Mouse (Mus musculus): ENCODE measurements around the gene Pigo. TPM values are rescaled to one million over a fixed set of nuclear protein-coding genes. Genes with fewer than 3 reads are reported as not detected.
A peak's percentile ranks its signal among the peaks of the same experiment; 100 is the strongest.

Gene Pigo
- polyA plus RNA-seq, 1 experiment from 2014 or later, result 16.6 TPM

DNA sequence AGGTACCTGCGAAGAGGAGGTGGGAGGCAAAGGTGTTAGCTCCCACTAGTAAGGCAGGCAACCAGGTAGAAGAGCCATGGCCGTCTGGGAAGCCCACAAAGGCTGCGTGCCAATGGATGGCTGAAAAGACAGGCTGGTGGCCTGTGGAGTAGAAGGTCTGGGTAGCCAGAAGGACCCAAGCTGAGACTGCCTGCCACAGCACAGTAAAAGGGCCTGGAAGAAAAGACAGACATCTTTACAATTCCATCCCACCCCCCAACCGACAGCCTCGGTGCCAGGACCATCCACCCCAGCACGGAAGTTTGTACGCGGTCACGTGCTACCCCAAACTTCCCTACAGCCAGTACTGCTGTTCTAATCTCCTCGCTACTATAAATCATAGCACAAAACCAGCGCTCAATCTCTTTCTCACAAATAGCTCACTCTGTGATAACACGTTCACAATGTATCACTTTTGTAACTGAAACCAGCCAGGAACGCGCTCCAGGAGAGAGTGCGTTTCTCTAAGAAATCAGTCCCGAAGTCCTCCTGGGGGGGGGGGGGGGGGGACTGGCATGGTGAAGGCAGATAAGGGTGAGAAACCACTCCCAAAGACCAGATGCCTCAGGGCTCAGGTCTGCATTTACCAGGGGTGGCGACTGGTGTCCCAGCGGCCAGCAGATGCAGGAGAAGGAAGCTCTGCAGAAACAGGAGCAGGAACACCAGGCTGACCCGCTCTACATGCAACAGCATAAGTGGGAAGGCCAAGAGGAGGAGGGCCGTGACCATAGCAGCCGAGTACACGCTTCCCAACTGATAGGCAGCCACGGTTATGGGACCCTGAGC, 5.8 kb downstream of the Pigo start:
- H3K4me2 ChIP-seq (ENCODE audit: low read depth, low read length), result no peak overlapping the region
- DNase-seq (ENCODE audit: low spot score), result no peak
- H3K9ac ChIP-seq (ENCODE audit: low read depth, low read length), result no peak overlapping the region
- ATAC-seq (ENCODE audit: low read depth), result no peak
- H3K4me3 ChIP-seq (ENCODE audit: low read depth, low read length), result no peak overlapping the region
- H3K9me3 ChIP-seq (ENCODE audit: control insufficient read depth, low read length), result no peaks in the 10 kb centered on the region
- peaks cover 6% of the 10 kb centered on the region for H3K4me1 ChIP-seq (ENCODE audit: control insufficient read depth, insufficient read depth, low read length)
- peaks cover 72% of the 10 kb centered on the region for H3K36me3 ChIP-seq (ENCODE audit: control insufficient read depth, insufficient read depth, low read length)
- H3K27me3 ChIP-seq (replicated peaks; ENCODE audit: control insufficient read depth, insufficient read depth, low read length), result no peaks in the 10 kb centered on the region
- H3K27ac ChIP-seq (replicated peaks; ENCODE audit: low read depth, low read length), result no peak overlapping the region
- 93% methylated on average over 23 of the region's 23 CpGs for WGBS

DNA sequence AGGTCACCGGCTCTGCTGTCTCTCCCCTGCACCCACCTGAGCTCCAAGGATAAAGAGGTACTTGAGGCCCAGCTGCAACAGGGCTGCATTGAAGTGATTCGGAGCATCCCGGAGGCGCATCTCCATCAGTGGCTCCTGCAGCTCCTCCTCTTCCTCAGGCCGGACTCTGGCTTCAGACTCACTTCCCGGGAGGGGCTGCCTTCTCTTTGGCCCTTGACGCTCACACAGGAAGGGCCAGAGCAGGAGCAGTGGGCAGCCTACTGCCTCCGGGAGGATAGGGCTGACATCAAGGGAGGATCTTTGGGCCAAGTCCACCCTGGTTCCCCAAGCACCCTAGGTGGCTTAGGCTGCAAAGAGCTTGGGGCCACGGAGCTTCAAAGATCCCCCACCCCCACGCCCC, 6.4 kb downstream of the Pigo start:
- H3K4me1 ChIP-seq (ENCODE audit: control insufficient read depth, insufficient read depth, low read length), result no peaks in the 10 kb centered on the region
- H3K36me3 ChIP-seq (ENCODE audit: control insufficient read depth, insufficient read depth, low read length), result peaks cover 72% of the 10 kb centered on the region
- H3K4me3 ChIP-seq (ENCODE audit: low read depth, low read length), result no peak overlapping the region
- H3K27me3 ChIP-seq (replicated peaks; ENCODE audit: control insufficient read depth, insufficient read depth, low read length), result no peaks in the 10 kb centered on the region
- H3K27ac ChIP-seq (replicated peaks; ENCODE audit: low read depth, low read length), result no peak overlapping the region
- WGBS, result 92% methylated on average over 9 of the region's 10 CpGs
- no peak for ATAC-seq (ENCODE audit: low read depth)
- H3K9me3 ChIP-seq (ENCODE audit: control insufficient read depth, low read length), result no peaks in the 10 kb centered on the region
- no peak overlapping the region for H3K9ac ChIP-seq (ENCODE audit: low read depth, low read length)
- no peak overlapping the region for H3K4me2 ChIP-seq (ENCODE audit: low read depth, low read length)
- DNase-seq (ENCODE audit: low spot score), result no peak

DNA sequence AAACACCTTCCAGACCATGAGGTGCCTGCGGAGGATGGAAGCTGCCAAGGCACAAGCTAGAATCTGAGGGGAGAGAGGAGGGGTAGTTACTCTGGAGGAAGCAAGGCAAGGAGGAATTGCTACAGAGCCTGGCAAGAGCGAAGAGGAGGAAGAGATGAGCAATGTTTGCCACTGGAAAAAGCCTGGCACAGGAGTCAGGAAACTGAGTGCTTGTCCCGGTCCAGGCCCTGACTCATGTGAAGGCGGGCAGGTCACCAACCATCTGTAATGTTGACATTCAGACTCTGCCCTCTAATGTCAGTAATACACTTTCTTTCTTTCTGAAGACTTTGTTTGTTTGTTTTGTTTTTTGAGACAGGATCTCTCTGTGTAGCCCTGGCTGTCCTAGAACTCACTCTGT, 7.5 kb downstream of the Pigo start:
- Histone ChIP-seq H3K4me3 (ENCODE audit: low read depth, low read length) (no peak overlapping the region), H3K4me1 (ENCODE audit: control insufficient read depth, insufficient read depth, low read length) (no peaks in the 10 kb centered on the region), H3K27me3 (replicated peaks; ENCODE audit: control insufficient read depth, insufficient read depth, low read length) (no peaks in the 10 kb centered on the region), H3K9ac (ENCODE audit: low read depth, low read length) (no peak overlapping the region), H3K4me2 (ENCODE audit: low read depth, low read length) (no peak overlapping the region), H3K27ac (replicated peaks; ENCODE audit: low read depth, low read length) (no peak overlapping the region), H3K36me3 (ENCODE audit: control insufficient read depth, insufficient read depth, low read length) (peaks cover 67% of the 10 kb centered on the region), H3K9me3 (ENCODE audit: control insufficient read depth, low read length) (no peaks in the 10 kb centered on the region)
- ATAC-seq (ENCODE audit: low read depth) (no peak), DNase-seq (ENCODE audit: low spot score) (no peak)
- 95% methylated on average over 4 of the region's 4 CpGs for WGBS

DNA sequence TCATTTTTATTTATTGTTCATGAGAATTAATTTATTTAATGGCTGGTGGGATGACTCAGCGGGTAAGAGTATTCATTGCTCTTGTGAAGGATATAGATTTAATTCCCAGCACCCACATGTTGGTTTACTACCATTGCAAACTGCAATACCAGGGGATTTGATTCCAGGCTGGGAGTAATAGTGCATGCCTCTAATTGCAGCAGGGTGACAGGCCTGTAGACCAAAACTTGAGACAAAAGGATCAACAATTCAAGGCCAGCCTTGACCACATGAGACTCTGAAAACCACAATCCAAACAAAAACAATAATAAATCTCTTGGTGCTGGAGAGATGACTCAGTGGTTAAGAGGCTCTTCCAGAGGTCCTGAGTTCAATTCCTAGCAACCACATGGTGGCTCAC, 13.5 kb downstream of the Pigo start:
- H3K4me1 ChIP-seq (ENCODE audit: control insufficient read depth, insufficient read depth, low read length), result peaks cover 8% of the 10 kb centered on the region; the same call in 1 of the 2 replicates
- no peak for ATAC-seq (ENCODE audit: low read depth)
- H3K27me3 ChIP-seq (replicated peaks; ENCODE audit: control insufficient read depth, insufficient read depth, low read length), result no peaks in the 10 kb centered on the region
- H3K4me3 ChIP-seq (ENCODE audit: low read depth, low read length), result no peak overlapping the region
- 96% methylated on average over 1 of the region's 1 CpGs for WGBS
- no peak overlapping the region for H3K27ac ChIP-seq (replicated peaks; ENCODE audit: low read depth, low read length)
- no peaks in the 10 kb centered on the region for H3K9me3 ChIP-seq (ENCODE audit: control insufficient read depth, low read length)
- peaks cover 10% of the 10 kb centered on the region; the same call in 1 of the 2 replicates for H3K36me3 ChIP-seq (ENCODE audit: control insufficient read depth, insufficient read depth, low read length)
- H3K9ac ChIP-seq (ENCODE audit: low read depth, low read length), result no peak overlapping the region
- no peak for DNase-seq (ENCODE audit: low spot score)
- H3K4me2 ChIP-seq (ENCODE audit: low read depth, low read length), result no peak overlapping the region

DNA sequence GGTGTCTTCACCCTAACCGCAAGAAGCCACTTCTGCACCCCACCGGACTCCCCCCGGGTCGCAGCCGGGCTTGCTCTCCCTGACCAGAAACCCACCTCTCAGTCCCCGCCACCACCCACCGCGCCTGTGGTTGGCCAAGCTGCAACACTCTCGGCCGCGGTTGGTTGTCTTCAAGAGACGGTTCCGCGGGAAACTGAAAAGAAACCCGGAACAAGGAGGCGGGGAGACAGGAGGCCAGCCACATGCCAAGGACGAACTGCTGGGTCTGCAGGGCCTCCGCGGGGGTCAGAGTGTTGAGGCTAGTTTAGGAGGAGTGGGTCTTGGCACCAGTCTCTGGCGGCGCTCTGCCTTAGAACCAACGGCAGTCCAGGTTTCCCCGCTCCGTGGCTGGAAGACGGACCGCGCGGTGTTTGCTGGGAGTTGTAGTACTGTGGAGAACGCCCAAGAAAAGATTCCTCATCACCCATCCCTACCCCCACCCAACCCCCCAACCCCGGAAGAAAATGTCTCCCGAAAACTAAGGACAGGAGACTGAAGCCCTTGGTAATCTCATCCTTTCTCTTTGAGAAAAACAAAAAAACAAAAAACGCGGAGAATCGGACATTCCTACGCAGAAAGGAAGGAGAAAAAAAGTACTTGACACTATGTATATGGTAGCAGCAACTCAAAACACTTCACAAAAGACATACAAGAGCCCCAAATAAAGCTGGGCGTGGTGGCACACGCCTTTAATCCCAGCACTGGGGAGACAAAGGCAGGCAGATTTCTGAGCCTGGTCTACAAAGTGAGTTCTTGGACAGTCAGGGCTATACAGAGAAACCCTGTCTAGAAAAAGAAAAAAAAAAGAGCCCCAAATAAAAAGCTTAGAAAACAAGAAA, 15.2 kb downstream of the Pigo start, which contains the start of gene Fancg:
TSS of gene Fancg (minus strand) at position 346 of the 878 bp plus-strand sequence.
- no peaks in the 10 kb centered on the region for H3K9me3 ChIP-seq (ENCODE audit: control insufficient read depth, low read length)
- H3K36me3 ChIP-seq (ENCODE audit: control insufficient read depth, insufficient read depth, low read length), result peaks cover 11% of the 10 kb centered on the region; the same call in 1 of the 2 replicates
- H3K9ac ChIP-seq (ENCODE audit: low read depth, low read length), result peak within 1 kb of the TSS; percentile 73
- H3K4me1 ChIP-seq (ENCODE audit: control insufficient read depth, insufficient read depth, low read length), result peaks cover 8% of the 10 kb centered on the region; the same call in 1 of the 2 replicates
- no peaks in the 10 kb centered on the region for H3K27me3 ChIP-seq (replicated peaks; ENCODE audit: control insufficient read depth, insufficient read depth, low read length)
- peak within 1 kb of the TSS; percentile 81 for H3K4me3 ChIP-seq (ENCODE audit: low read depth, low read length)
- DNase-seq (ENCODE audit: low spot score), result peak; percentile 94
- WGBS, result 2% methylated on average over 37 of the region's 37 CpGs
- peak; percentile 95 for ATAC-seq (ENCODE audit: low read depth)
- peak within 1 kb of the TSS; percentile 92 for H3K4me2 ChIP-seq (ENCODE audit: low read depth, low read length)
- peak within 1 kb of the TSS; percentile 55; the same call in 1 of the 2 replicates for H3K27ac ChIP-seq (replicated peaks; ENCODE audit: low read depth, low read length)

DNA sequence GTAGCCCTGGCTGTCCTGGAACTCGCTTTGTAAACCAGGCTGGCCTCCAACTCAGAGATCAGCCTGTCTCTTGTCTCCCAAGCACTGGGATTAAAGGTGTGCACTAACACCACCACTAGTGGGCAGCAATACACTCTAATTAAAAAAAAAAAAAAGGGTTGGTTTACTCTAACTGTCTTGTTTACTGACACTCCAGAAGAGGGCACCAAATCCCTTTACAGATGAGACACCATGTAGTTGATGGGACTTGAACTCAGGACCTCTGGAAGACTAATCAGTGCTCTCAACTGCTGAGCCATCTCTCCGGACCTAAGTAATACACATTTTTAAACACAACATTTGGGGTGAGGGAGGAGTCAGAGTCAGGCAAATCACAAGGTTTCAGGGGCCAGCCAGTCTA, 19.9 kb downstream of the Pigo start:
- no peak overlapping the region for H3K9ac ChIP-seq (ENCODE audit: low read depth, low read length)
- ATAC-seq (ENCODE audit: low read depth) (no peak), DNase-seq (ENCODE audit: low spot score) (peak; percentile 30)
- peaks cover 15% of the 10 kb centered on the region; the same call in 1 of the 2 replicates for H3K36me3 ChIP-seq (ENCODE audit: control insufficient read depth, insufficient read depth, low read length)
- H3K4me1 ChIP-seq (ENCODE audit: control insufficient read depth, insufficient read depth, low read length), result peaks cover 8% of the 10 kb centered on the region; the same call in 1 of the 2 replicates
- H3K9me3 ChIP-seq (ENCODE audit: control insufficient read depth, low read length), result no peaks in the 10 kb centered on the region
- H3K27ac ChIP-seq (replicated peaks; ENCODE audit: low read depth, low read length), result no peak overlapping the region
- H3K4me2 ChIP-seq (ENCODE audit: low read depth, low read length), result no peak overlapping the region
- WGBS, result 59% methylated on average over 2 of the region's 2 CpGs
- no peak overlapping the region for H3K4me3 ChIP-seq (ENCODE audit: low read depth, low read length)
- H3K27me3 ChIP-seq (replicated peaks; ENCODE audit: control insufficient read depth, insufficient read depth, low read length), result no peaks in the 10 kb centered on the region

DNA sequence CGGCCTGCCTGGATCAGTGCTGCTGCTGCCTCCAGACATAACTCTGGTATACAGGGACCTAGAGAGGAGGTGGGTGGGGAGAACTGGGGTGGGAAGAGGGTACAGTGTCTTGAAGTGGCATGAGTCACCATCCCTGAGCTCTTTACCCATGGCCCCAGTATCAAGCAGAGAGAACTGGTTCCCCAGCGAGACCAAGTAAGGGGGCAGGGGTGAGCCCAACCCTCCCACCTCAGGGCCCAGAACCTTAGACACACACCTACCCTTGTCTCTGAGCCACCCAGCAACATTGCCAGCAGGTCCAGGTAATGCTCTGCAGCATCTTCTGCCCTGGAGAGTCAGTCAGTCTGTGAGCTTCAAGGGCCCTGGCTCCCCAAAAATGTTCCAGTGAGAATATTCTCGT, 20.7 kb downstream of the Pigo start:
- no peak overlapping the region for H3K4me3 ChIP-seq (ENCODE audit: low read depth, low read length)
- ATAC-seq (ENCODE audit: low read depth) (no peak), DNase-seq (ENCODE audit: low spot score) (no peak)

DNA sequence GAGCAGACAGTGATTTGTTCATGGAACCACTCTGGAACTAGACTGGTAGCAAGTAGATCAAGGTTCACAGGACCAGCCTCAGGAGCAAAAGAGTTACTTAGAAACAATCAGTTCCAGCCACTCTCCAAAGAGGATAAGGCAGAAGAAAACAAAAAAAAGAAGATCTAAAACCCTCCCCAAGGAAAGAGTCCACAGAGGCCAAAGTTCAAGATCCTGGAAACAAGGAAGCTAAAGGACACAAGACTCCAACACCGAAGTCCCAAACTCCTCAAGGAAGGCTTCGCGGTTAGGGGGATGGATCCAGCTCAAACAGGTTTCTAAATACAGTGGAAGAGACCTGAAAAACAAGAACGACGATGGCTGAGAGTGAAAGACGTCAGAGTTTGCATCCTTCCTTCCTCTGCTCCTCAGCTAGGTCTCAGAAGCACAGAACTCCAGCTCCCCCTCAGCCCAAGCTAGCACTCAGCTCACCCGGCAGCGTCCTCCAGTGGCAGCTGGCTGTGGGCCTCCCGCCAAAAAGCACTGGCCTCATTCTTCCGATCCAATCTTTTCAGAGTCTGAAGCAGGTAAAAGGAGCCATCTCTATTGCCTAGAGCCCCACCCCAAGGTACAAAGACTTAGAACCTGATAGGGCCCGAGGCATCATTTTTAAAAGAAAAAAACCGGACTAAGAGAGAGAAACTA, 22.7 kb downstream of the Pigo start:
- no peak overlapping the region for H3K9ac ChIP-seq (ENCODE audit: low read depth, low read length)
- no peak overlapping the region for H3K4me2 ChIP-seq (ENCODE audit: low read depth, low read length)
- no peak overlapping the region for H3K27ac ChIP-seq (replicated peaks; ENCODE audit: low read depth, low read length)
- no peak for ATAC-seq (ENCODE audit: low read depth)
- WGBS, result 79% methylated on average over 12 of the region's 12 CpGs
- no peaks in the 10 kb centered on the region for H3K9me3 ChIP-seq (ENCODE audit: control insufficient read depth, low read length)
- no peak overlapping the region for H3K4me3 ChIP-seq (ENCODE audit: low read depth, low read length)
- H3K4me1 ChIP-seq (ENCODE audit: control insufficient read depth, insufficient read depth, low read length), result peaks cover 12% of the 10 kb centered on the region
- no peak for DNase-seq (ENCODE audit: low spot score)
- H3K27me3 ChIP-seq (replicated peaks; ENCODE audit: control insufficient read depth, insufficient read depth, low read length), result no peaks in the 10 kb centered on the region
- H3K36me3 ChIP-seq (ENCODE audit: control insufficient read depth, insufficient read depth, low read length), result peaks cover 20% of the 10 kb centered on the region; the same call in 1 of the 2 replicates

More for the DNA sequence above, 20.7 kb downstream of the Pigo start:
- Histone ChIP-seq H3K4me2 (ENCODE audit: low read depth, low read length) (no peak overlapping the region), H3K4me1 (ENCODE audit: control insufficient read depth, insufficient read depth, low read length) (peaks cover 8% of the 10 kb centered on the region; the same call in 1 of the 2 replicates), H3K36me3 (ENCODE audit: control insufficient read depth, insufficient read depth, low read length) (peaks cover 15% of the 10 kb centered on the region; the same call in 1 of the 2 replicates), H3K9me3 (ENCODE audit: control insufficient read depth, low read length) (no peaks in the 10 kb centered on the region), H3K9ac (ENCODE audit: low read depth, low read length) (no peak overlapping the region), H3K27ac (replicated peaks; ENCODE audit: low read depth, low read length) (no peak overlapping the region), H3K27me3 (replicated peaks; ENCODE audit: control insufficient read depth, insufficient read depth, low read length) (no peaks in the 10 kb centered on the region)
- 85% methylated on average over 3 of the region's 3 CpGs for WGBS
